Mouse (Mus musculus) erythroblast, embryonic 14.5 days (primary cell): ENCODE measurements around the gene Tbc1d22b. TPM values are rescaled to one million over a fixed set of nuclear protein-coding genes. Genes with fewer than 3 reads are reported as not detected.

ENCODE experiments used
- H3K27me3 ChIP-seq: 2 replicates; pipeline ENCODE4 v1.6.1; 2012; ENCODE audit warnings: inconsistent platforms; ENCODE audit not compliant: control insufficient read depth
- H3K36me3 ChIP-seq: 2 replicates; pipeline ENCODE4 v1.6.1; 2012; ENCODE audit warnings: mild to moderate bottlenecking, inconsistent platforms; ENCODE audit not compliant: control insufficient read depth
- H3K4me1 ChIP-seq: 2 replicates; pipeline ENCODE4 v1.6.1; 2012; ENCODE audit warnings: inconsistent platforms; ENCODE audit not compliant: control insufficient read depth
- H3K4me3 ChIP-seq: replicated peaks from 2 replicates; pipeline ENCODE3; 2012; ENCODE audit warnings: moderate library complexity, mild to moderate bottlenecking, inconsistent platforms
- H3K9me3 ChIP-seq: 2 replicates; pipeline ENCODE4 v1.6.1; 2012; ENCODE audit warnings: low read length, inconsistent platforms, mixed read lengths; ENCODE audit not compliant: control insufficient read depth
- GATA1 ChIP-seq: IDR thresholded peaks from 2 replicates; pipeline ENCODE4 v1.6.1; 2012; ENCODE audit warnings: low read length, inconsistent platforms, mixed read lengths
- TAL1 ChIP-seq: IDR thresholded peaks from 3 replicates; pipeline ENCODE4 v1.6.1; 2012; ENCODE audit warnings: low read length, inconsistent platforms, mixed read lengths
- polyA plus RNA-seq: library from polyadenylated mRNA; stranded (reverse); fragments of >175 nt; gene quantifications from 2 replicates; pipeline ENCODE4 v1.2.3, GENCODE M21; 2012

Gene Tbc1d22b
- polyA plus RNA-seq, 1 experiment = 0.99 TPM

DNA sequence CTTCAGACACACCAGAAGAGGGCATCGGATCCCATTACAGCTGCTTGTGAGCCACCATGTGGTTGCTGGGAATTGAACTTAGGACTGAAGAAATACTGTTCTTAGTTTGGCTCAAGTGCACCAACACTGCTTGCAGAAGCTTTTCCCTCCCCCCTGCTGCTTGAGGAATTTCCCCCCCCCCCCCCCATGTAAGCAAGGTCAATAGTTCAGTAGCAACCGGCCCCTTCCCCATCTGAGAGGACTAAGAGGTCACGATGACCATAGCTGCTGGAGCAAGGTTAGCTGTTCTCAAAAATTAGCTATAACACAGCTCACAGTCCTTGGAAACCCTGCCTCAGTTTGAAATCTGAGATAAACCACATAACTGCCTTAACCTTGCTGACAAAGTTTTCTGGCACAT is 92.6 kb downstream of the Tbc1d22b start:
- Histone ChIP-seq H3K9me3 (no peaks in the 10 kb centered on the region), H3K4me3 (no peak overlapping the region), H3K36me3 (peaks cover 86% of the 10 kb centered on the region), H3K4me1 (peaks cover 29% of the 10 kb centered on the region), H3K27me3 (no peaks in the 10 kb centered on the region)
- TF ChIP-seq TAL1 = no peak
- no peak for TF ChIP-seq GATA1

Other genes with a start within 250 kb of the Tbc1d22b start
- gene Pi16, start 232.1 kb upstream of the Tbc1d22b start, polyA plus RNA-seq = 0.03 TPM in 1 of 2 replicates, not detected in the other
- gene Mtch1, start 201.9 kb upstream of the Tbc1d22b start, polyA plus RNA-seq = 10.3 and 12.7 TPM in 2 replicates
- 0.17 and 0.28 TPM in 2 replicates for gene Fgd2, start 188.9 kb upstream of the Tbc1d22b start, polyA plus RNA-seq
- 72.6 and 76.6 TPM in 2 replicates for gene Pim1, start 59.0 kb upstream of the Tbc1d22b start, polyA plus RNA-seq
- gene Gm17657, start 147 bp upstream of the Tbc1d22b start, polyA plus RNA-seq = not detected in 2 replicates
- not detected in 2 replicates for gene Tmem217, start 2.6 kb downstream of the Tbc1d22b start, polyA plus RNA-seq
- gene Rnf8, start 65.0 kb downstream of the Tbc1d22b start, polyA plus RNA-seq = 2.8 and 3.6 TPM in 2 replicates
- 0.01 and 0.05 TPM in 2 replicates for gene Gm28043, start 65.1 kb downstream of the Tbc1d22b start, polyA plus RNA-seq
- 3.9 and 4.5 TPM in 2 replicates for gene Cmtr1, start 110.8 kb downstream of the Tbc1d22b start, polyA plus RNA-seq
- 1.4 TPM in 2 replicates for gene Ccdc167, start 167.3 kb downstream of the Tbc1d22b start, polyA plus RNA-seq